Mouse (Mus musculus): ENCODE results near the gene Mcm6. TPM values are rescaled to one million over a fixed set of nuclear protein-coding genes. Genes with fewer than 3 reads are reported as not detected.

Gene Mcm6
- 1.9 and 2.1 TPM in 2 replicates for polyA plus RNA-seq (2012; ENCODE audit: insufficient read depth, insufficient read length, missing spikeins)

DNA sequence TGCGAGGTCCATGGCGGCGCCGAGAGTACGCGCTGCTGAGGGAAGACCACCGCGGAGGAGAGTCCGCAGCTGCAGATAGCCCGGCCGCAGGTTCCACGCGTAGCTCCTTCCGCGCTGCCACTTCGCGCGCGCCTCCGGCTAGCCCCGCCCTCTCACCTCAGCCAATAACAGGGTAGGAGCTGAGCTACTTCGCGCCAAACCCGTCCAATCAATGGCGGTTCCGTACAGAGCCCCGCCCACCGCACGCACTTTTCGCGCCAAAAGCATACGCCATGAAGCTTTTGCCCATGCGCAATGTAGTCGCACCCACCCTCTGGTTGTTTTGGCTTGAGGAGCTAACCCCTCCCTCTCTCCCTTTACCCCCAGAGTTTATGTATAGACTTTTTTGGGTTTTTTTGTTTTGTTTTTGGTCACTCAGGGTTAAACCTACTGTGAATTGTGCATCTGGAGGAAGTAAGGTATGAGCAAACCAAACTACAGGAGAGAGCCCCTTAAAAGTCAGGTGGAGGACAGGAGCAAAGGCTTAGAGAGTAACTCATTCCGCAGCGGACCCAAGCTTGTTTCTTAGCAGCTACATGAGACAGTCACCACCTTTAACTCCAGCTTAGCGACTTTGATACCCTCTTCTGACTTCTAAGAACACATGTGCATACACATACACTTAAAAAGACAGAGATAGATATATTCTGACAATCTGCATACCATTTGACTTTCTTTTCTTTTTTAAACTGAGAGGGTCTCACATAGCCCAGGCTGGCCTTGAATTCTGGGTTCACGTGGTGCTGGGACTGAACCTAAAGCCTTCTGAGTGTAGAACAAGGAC lies at the start of gene Mcm6:
Gene Mcm6, minus strand, starts transcription at position 111 of the 823 bp plus-strand sequence.
- Histone ChIP-seq H3K4me3 (ENCODE audit: insufficient read depth, low read depth, low read length) (peak within 1 kb of the TSS; percentile 79), H3K4me1 (ENCODE audit: control insufficient read depth, insufficient read depth, insufficient read length, low read length) (no peaks in the 10 kb centered on the region), H3K27ac (replicated peaks; ENCODE audit: low read depth, low read length) (no peak within 1 kb of the TSS)

DNA sequence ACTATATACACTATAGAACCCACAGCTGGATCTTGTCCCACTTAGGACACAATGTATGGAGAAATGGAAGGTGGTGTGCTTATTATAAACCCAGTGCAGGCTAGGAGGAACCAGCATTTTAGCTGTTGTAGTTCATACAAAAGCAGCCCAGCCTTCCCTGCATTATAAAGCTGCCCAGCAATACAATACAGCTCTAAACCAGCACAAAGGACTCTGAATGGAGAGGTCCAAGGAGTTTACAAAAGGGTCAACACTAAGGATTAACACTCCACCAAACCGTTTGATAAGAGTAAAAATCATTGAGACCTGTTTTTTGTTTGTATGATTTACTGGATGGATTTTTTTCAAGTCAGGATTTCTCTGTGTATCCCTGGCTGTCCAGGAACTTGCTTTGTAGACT lies 47.4 kb upstream of the Mcm6 start:
- H3K4me1 ChIP-seq (ENCODE audit: control insufficient read depth, insufficient read depth, insufficient read length, low read length): no peaks in the 10 kb centered on the region
- no peak overlapping the region for H3K27ac ChIP-seq (replicated peaks; ENCODE audit: low read depth, low read length)
- no peak overlapping the region for H3K4me3 ChIP-seq (ENCODE audit: insufficient read depth, low read depth, low read length)

DNA sequence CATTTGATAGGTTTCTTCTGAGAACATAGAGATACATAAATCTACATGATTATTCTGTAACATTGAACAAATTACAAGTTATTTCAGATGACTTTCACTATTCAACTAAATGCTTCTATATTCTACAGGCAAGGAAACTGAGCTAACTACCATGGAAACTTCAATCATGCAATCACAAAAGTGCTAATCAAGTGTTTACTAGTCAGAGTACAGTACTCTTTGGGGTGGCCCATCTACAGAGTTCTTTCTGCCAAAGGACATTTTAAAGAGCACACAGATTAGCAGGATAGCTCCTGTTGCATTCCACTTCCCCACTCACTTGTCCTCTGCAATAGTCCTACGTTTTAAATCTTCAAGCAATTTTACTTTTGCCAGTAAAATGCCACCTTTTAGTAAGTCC lies 46.2 kb upstream of the Mcm6 start:
- no peak overlapping the region for H3K27ac ChIP-seq (replicated peaks; ENCODE audit: low read depth, low read length)
- no peak overlapping the region for H3K4me3 ChIP-seq (ENCODE audit: insufficient read depth, low read depth, low read length)
- H3K4me1 ChIP-seq (ENCODE audit: control insufficient read depth, insufficient read depth, insufficient read length, low read length): no peaks in the 10 kb centered on the region

DNA sequence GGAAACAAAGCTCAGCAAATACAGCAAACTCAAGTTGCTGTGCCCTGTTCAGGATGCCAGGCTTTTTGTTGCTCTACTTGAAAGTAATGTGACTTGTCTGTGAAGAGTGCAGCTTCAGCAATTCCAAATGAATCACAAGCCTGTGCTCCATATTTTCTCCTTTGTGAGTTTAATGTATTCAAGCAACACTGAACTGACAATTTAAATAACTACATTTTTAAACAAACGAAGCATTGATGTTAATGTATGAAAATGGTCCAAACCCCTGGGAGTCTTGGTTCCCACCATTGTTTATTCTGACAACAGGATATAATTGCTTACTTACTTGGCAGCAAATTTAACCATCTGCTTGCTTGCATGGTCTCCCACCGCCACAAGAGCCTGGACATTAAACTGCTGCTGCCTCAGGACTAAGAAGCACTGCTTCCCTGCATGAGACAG lies 45.6 kb upstream of the Mcm6 start:
- Histone ChIP-seq H3K4me3 (ENCODE audit: insufficient read depth, low read depth, low read length) (no peak overlapping the region), H3K27ac (replicated peaks; ENCODE audit: low read depth, low read length) (no peak overlapping the region; the same call in 1 of the 2 replicates), H3K4me1 (ENCODE audit: control insufficient read depth, insufficient read depth, insufficient read length, low read length) (no peaks in the 10 kb centered on the region)

DNA sequence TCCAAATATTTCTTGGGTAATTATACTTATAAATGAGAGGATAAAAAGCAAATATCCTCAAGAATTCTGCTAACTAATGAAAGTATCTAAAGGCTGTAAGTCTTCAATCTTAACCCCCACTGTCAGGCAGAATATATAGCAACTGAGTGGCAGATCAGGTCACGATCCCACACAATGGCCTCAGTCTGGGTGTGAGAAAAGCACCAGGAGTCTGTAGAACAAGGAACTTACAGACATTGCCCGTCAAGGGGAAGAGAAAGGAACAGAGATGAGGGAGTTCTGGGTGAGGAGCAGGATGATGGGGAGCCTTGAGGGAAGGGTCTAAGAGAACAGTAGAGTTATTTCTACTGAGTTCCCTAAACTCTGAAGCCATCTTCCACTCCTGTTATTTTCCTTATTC lies 41.5 kb upstream of the Mcm6 start:
- Histone ChIP-seq H3K4me1 (ENCODE audit: control insufficient read depth, insufficient read depth, insufficient read length, low read length) (no peaks in the 10 kb centered on the region), H3K27ac (replicated peaks; ENCODE audit: low read depth, low read length) (no peak overlapping the region), H3K4me3 (ENCODE audit: insufficient read depth, low read depth, low read length) (no peak overlapping the region)

DNA sequence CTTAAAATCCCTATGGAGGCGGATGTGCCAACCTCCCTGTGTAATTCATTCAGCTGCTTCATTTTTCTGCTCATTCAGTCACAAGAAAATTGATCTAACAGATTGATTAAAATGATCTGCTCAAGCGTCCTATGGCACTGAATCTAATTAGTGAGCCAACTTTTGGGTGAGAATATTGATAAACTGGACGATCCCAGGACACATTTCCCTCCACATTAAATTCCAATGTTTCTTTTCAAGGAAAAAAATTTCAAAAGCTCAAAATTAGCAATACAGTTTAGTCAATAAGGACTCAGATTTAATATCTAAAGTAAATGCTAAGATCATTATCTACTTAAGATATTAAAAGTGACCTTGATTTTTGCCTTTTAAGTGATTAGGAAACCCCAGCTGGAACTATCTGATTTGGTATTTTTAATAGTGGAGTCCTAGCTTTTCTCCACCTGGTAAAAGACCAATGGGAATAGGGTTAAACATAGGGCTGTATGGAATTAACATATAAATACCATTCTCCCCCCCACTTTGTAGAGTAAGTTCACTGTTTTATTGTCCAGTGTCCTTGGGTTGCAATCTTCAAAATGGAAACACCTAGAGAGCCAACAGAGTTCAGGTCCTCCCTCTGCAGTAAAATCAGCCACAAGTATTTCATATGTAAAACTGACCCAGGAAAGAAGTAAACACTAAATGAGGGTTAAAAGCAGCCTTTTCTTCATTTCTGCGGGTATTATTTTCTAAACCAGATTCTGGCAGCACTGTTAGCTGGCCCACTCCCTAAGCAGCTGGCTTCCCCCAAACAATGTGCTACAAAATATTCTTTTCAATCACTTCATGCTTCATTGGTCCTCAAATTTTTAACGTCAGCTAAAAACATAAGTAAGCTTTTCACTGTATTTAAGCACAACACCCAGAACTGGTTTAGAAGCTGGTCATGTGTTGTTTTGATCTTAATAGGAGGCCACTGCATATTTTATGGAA lies 40.8 kb upstream of the Mcm6 start:
- no peaks in the 10 kb centered on the region for H3K4me1 ChIP-seq (ENCODE audit: control insufficient read depth, insufficient read depth, insufficient read length, low read length)
- H3K27ac ChIP-seq (replicated peaks; ENCODE audit: low read depth, low read length): no peak overlapping the region

DNA sequence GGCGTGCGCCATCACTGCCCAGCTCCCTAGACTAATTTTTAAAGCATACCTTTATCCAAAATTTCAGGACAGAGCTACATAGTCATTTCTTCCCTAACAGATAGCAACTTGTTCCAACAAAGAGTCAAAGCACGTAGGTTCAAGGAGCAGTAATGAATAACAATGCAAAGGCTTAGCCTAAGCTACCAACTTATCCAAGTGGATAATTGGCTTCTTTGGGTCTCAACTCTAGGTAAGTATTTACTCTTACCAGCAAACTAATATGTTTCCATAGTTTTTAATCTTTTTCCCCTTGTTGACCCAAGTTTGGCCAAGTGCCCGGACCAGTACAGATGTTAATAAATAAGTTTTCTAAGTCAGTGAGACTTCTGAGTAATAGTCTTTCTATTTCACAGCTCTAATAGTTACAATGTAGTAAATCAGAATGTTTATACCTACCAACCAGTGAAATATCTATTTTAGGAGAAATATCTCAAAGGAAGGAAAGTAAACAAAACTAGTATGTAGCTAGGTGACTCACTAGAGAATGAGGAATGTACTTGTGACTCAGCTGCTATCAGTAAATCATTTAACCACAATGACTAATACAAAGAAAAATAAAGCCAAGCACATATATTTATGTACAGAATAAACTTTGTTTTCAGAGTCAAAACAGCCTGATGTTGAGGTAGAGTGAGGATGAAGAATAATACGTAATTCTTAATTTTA lies 39.4 kb upstream of the Mcm6 start:
- Histone ChIP-seq H3K27ac (replicated peaks; ENCODE audit: low read depth, low read length) (no peak overlapping the region), H3K4me3 (ENCODE audit: insufficient read depth, low read depth, low read length) (no peak overlapping the region), H3K4me1 (ENCODE audit: control insufficient read depth, insufficient read depth, insufficient read length, low read length) (no peaks in the 10 kb centered on the region)

More for the DNA sequence above, 40.8 kb upstream of the Mcm6 start:
- no peak overlapping the region for H3K4me3 ChIP-seq (ENCODE audit: insufficient read depth, low read depth, low read length)

DNA sequence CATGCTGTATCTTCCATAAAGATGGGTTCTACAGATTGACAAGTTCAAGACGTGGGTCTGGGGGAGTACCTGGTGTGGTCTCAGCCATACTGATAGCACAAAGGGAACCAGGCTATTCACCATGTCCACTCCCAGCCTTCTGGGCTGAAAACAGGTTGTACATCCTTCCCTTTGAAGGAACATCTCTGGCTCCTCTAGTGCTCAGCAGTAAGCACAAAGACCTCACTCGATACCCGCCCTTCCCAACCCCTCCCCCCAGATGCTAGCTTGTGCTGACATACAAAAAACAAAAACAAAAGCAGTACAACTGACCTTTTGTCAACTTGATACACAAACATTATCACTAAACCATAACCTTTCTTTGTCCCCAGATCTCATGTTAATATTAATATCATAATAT lies 35.2 kb upstream of the Mcm6 start:
- no peak overlapping the region for H3K27ac ChIP-seq (replicated peaks; ENCODE audit: low read depth, low read length)
- H3K4me1 ChIP-seq (ENCODE audit: control insufficient read depth, insufficient read depth, insufficient read length, low read length): no peaks in the 10 kb centered on the region; the same call in none of the 2 replicates
- no peak overlapping the region for H3K4me3 ChIP-seq (ENCODE audit: insufficient read depth, low read depth, low read length)

DNA sequence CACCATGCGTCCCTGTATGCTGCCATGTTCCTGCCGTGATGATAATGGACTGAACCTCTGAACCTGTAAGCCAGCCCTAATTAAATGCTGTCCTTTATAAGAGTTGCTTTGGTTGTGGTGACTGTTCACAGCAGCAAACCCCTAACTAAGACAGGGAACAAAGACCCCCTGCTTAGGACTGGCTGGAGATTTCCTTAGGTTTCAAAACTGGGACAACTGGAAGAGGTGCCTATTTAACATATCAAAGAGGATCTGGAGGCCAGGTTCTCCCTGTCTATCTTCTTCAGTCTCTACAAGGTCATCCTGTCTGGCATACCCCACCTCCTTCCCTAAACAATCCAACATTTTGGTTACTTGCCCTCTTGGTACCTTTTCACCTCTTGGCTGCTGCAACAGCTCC lies 32.9 kb upstream of the Mcm6 start:
- H3K4me1 ChIP-seq (ENCODE audit: control insufficient read depth, insufficient read depth, insufficient read length, low read length): no peaks in the 10 kb centered on the region; the same call in none of the 2 replicates
- peak overlapping the region; percentile 60; the same call in 1 of the 2 replicates for H3K27ac ChIP-seq (replicated peaks; ENCODE audit: low read depth, low read length)
- no peak overlapping the region for H3K4me3 ChIP-seq (ENCODE audit: insufficient read depth, low read depth, low read length)

DNA sequence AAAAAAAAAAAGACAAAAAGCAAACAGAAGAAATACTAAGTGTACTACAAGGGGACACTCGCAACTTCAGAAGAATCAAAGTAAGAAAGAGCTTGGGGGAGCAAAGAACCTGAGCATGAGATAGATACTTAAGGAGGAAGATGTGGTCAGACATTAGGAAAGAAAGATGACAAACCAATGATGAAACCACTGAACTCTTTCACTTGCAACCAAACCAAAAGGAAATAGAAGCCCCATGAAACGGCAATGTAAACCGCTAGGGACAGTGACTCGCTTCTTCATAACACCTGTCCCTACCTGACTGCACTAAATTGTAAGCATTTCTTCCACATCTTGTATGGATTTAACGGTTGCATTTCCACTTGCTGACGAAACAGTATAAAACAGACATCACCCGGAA lies 27.0 kb upstream of the Mcm6 start:
- Histone ChIP-seq H3K4me3 (ENCODE audit: insufficient read depth, low read depth, low read length) (no peak overlapping the region), H3K4me1 (ENCODE audit: control insufficient read depth, insufficient read depth, insufficient read length, low read length) (no peaks in the 10 kb centered on the region), H3K27ac (replicated peaks; ENCODE audit: low read depth, low read length) (no peak overlapping the region)

DNA sequence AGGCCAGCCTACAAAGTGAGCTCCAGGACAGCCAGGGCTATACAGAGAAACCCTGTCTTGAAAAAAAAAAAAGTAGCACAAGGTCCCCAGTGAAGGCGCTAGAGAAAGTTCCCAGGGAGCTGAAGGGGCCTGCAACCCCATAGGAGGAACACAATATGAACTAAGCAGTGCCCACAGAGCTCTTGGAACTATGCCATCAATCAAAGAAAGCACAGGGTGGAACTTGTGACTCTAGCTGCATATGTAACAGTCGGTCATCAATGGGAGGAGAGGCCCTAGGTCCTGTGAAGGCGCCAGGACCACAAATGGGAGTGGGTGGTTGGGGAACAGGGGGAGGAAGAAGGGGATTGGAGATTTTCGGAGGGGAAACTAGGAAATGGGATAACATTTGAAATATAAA lies 17.4 kb upstream of the Mcm6 start:
- no peak overlapping the region for H3K4me3 ChIP-seq (ENCODE audit: insufficient read depth, low read depth, low read length)
- H3K4me1 ChIP-seq (ENCODE audit: control insufficient read depth, insufficient read depth, insufficient read length, low read length): no peaks in the 10 kb centered on the region
- no peak overlapping the region for H3K27ac ChIP-seq (replicated peaks; ENCODE audit: low read depth, low read length)

DNA sequence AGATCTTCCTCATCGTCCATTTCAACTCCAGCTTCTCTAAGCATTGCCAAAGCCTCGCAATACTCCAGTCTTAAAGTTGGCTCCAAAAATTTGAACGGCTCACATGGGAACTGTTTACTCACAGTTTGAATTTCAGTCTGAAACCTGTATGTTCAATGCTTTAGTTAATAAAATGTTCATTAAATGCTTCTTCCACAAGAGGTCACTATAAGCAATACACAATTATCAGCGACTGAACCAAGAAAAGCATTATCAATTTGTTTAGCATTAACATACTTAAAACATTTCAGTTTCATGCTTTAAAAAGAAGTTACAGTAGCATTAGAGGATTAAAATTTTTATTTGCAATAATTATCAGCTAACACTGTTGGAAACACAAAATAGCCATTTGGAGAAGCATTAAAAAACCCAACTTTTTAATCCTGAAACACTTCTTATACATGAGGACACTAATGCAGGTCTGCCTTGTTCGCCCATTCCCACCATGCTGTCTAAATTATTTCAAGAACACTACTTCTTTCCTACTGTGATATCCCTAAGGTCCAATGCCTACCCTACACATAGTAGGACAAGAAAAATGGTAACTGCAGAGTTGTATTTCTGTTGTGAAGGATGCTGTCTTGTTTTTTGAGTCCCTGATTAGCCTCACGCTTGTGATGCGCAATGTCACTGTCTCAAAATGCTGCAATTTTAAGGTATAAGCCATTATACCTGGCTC lies 12.8 kb upstream of the Mcm6 start:
- Histone ChIP-seq H3K27ac (replicated peaks; ENCODE audit: low read depth, low read length) (no peak overlapping the region), H3K4me3 (ENCODE audit: insufficient read depth, low read depth, low read length) (no peak overlapping the region), H3K4me1 (ENCODE audit: control insufficient read depth, insufficient read depth, insufficient read length, low read length) (no peaks in the 10 kb centered on the region)

DNA sequence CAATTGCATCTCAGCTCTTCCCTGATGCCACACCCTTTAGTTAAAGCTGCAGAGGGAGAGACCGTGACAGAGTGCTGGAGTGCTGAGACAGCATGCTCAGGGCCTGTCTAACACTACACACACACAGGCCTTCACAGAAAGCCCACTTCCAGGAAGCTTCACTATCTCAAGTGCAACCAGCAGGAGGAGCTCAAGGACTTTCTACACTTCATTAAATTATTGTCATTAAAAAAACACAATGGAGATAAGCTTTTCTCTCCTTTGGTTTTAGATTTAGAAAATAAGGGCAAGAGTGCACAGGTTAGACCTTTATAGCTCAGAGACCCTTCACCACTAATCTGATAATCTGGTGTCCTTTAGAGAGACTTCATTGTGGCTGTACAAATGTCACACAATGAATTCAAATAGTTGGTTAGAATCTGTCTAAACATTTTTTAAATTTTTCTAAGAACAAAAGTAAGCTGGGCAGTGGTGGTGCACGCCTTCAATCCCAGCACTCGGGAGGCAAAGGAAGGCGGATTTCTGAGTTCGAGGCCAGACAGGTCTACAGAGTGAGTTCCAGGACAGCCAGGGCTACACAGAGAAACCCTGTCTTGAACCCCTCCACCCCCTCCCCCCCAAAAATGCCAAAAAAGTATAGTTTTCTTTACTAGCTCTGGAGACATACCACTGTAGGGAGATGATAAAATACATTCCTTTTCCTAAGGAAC lies 9.4 kb upstream of the Mcm6 start:
- Histone ChIP-seq H3K4me3 (ENCODE audit: insufficient read depth, low read depth, low read length) (no peak overlapping the region), H3K27ac (replicated peaks; ENCODE audit: low read depth, low read length) (no peak overlapping the region), H3K4me1 (ENCODE audit: control insufficient read depth, insufficient read depth, insufficient read length, low read length) (no peaks in the 10 kb centered on the region)

DNA sequence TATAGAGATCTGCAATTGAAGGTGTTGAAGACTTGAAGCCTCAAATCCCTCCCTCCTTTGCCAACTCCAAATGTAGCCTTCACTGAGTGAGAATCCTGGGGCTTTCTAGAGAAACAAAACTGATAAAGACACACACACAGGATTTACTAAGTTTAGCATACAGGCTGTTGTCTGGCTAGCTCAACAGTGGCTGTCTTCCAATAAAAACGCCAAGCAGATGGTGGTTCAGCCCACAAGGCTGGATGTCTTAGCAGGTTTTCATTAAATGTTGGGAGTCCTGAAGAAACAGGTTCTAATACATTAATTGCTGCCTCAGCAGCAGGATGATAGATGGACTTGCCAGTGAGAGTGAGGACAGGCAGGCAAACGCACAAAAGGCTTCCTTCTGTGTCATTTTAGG lies 1.1 kb upstream of the Mcm6 start:
- no peak overlapping the region for H3K4me3 ChIP-seq (ENCODE audit: insufficient read depth, low read depth, low read length)
- H3K27ac ChIP-seq (replicated peaks; ENCODE audit: low read depth, low read length): no peak overlapping the region
- no peaks in the 10 kb centered on the region for H3K4me1 ChIP-seq (ENCODE audit: control insufficient read depth, insufficient read depth, insufficient read length, low read length)
